Mouse (Mus musculus): ENCODE results near the gene Arhgef12.

The Arhgef12 gene

GRCm38 (mm10) chr9:42926564-42926963 is 180.5 kb downstream of the Arhgef12 start:
- DNase-seq (ENCODE audit: low read depth, low spot score), result no peak

- no peak for DNase-seq (ENCODE audit: low read depth, low spot score)
Observed at GRCm38 (mm10) chr9:42921830-42922229, 185.2 kb downstream of the Arhgef12 start.

- no peak for DNase-seq (ENCODE audit: low read depth, low spot score)
Observed at GRCm38 (mm10) chr9:42920190-42920589, 186.8 kb downstream of the Arhgef12 start.

GRCm38 (mm10) chr9:42917911-42918310 is 189.1 kb downstream of the Arhgef12 start:
- no peak for DNase-seq (ENCODE audit: low read depth, low spot score)

Measured in A20 (cell line).